Mouse (Mus musculus): ENCODE data around the gene Fam83e. TPM values are rescaled to one million over a fixed set of nuclear protein-coding genes. Genes with fewer than 3 reads are reported as not detected.

Fam83e gene
- polyA plus RNA-seq, 1 experiment from 2014 or later: 0.39 TPM

GRCm38 (mm10) chr7:45739820-45740219, 18.8 kb downstream of the Fam83e start:
- no peak overlapping the region for H3K4me2 ChIP-seq (ENCODE audit: low read depth, low read length)
- no peak overlapping the region for H3K9ac ChIP-seq (ENCODE audit: low read length)
- no peaks in the 10 kb centered on the region for H3K36me3 ChIP-seq (ENCODE audit: control insufficient read depth, insufficient read depth)
- H3K27me3 ChIP-seq (ENCODE audit: control insufficient read depth, insufficient read depth, low read length): no peaks in the 10 kb centered on the region
- 61% methylated on average over 10 of the region's 10 CpGs for WGBS
- no peak overlapping the region for H3K4me3 ChIP-seq (ENCODE audit: low read length)
- H3K4me1 ChIP-seq (ENCODE audit: control insufficient read depth, insufficient read depth, low read length): no peaks in the 10 kb centered on the region
- no peak for ATAC-seq (replicated peaks; ENCODE audit: extremely low read depth, insufficient read depth, low FRiP score)
- H3K27ac ChIP-seq (ENCODE audit: low read length): no peak overlapping the region
- H3K9me3 ChIP-seq (replicated peaks; ENCODE audit: control insufficient read depth, low read length): no peaks in the 10 kb centered on the region

GRCm38 (mm10) chr7:45741308-45741707, 20.3 kb downstream of the Fam83e start:
- no peaks in the 10 kb centered on the region for H3K9me3 ChIP-seq (replicated peaks; ENCODE audit: control insufficient read depth, low read length)
- H3K4me1 ChIP-seq (ENCODE audit: control insufficient read depth, insufficient read depth, low read length): no peaks in the 10 kb centered on the region
- no peak for ATAC-seq (replicated peaks; ENCODE audit: extremely low read depth, insufficient read depth, low FRiP score)
- WGBS: 73% methylated on average over 12 of the region's 12 CpGs
- H3K4me3 ChIP-seq (ENCODE audit: low read length): no peak overlapping the region
- no peak overlapping the region for H3K4me2 ChIP-seq (ENCODE audit: low read depth, low read length)
- H3K9ac ChIP-seq (ENCODE audit: low read length): no peak overlapping the region
- H3K36me3 ChIP-seq (ENCODE audit: control insufficient read depth, insufficient read depth): no peaks in the 10 kb centered on the region
- H3K27ac ChIP-seq (ENCODE audit: low read length): no peak overlapping the region
- no peaks in the 10 kb centered on the region for H3K27me3 ChIP-seq (ENCODE audit: control insufficient read depth, insufficient read depth, low read length)

- H3K9ac ChIP-seq (ENCODE audit: low read length): 0 out of 2 replicates have a peak overlapping the region, but pooled peaks have one; percentile 28
- no peaks in the 10 kb centered on the region for H3K27me3 ChIP-seq (ENCODE audit: control insufficient read depth, insufficient read depth, low read length)
- 28% methylated on average over 11 of the region's 11 CpGs for WGBS
- H3K4me3 ChIP-seq (ENCODE audit: low read length): peak overlapping the region; percentile 23
- H3K4me1 ChIP-seq (ENCODE audit: control insufficient read depth, insufficient read depth, low read length): no peaks in the 10 kb centered on the region
- peak; percentile 38 for ATAC-seq (replicated peaks; ENCODE audit: extremely low read depth, insufficient read depth, low FRiP score)
- H3K36me3 ChIP-seq (ENCODE audit: control insufficient read depth, insufficient read depth): no peaks in the 10 kb centered on the region
- H3K27ac ChIP-seq (ENCODE audit: low read length): no peak overlapping the region
- H3K4me2 ChIP-seq (ENCODE audit: low read depth, low read length): peak overlapping the region; percentile 45
- H3K9me3 ChIP-seq (replicated peaks; ENCODE audit: control insufficient read depth, low read length): 0 out of 2 replicates have a peak, but pooled peaks cover 3% of the 10 kb centered on the region
Measured at GRCm38 (mm10) chr7:45741777-45742176, 20.8 kb downstream of the Fam83e start.

GRCm38 (mm10) chr7:45742338-45742737, 21.3 kb downstream of the Fam83e start:
- no peak for ATAC-seq (replicated peaks; ENCODE audit: extremely low read depth, insufficient read depth, low FRiP score)
- Histone ChIP-seq H3K9ac (ENCODE audit: low read length) (no peak overlapping the region), H3K4me3 (ENCODE audit: low read length) (peak overlapping the region; percentile 23), H3K4me1 (ENCODE audit: control insufficient read depth, insufficient read depth, low read length) (no peaks in the 10 kb centered on the region), H3K27ac (ENCODE audit: low read length) (no peak overlapping the region), H3K9me3 (replicated peaks; ENCODE audit: control insufficient read depth, low read length) (0 out of 2 replicates have a peak, but pooled peaks cover 3% of the 10 kb centered on the region), H3K27me3 (ENCODE audit: control insufficient read depth, insufficient read depth, low read length) (no peaks in the 10 kb centered on the region; the same call in 1 of the 2 replicates), H3K4me2 (ENCODE audit: low read depth, low read length) (peak overlapping the region; percentile 45), H3K36me3 (ENCODE audit: control insufficient read depth, insufficient read depth) (no peaks in the 10 kb centered on the region)
- WGBS: 34% methylated on average over 19 of the region's 19 CpGs

- 29% methylated on average over 2 of the region's 2 CpGs for WGBS
- H3K9me3 ChIP-seq (replicated peaks; ENCODE audit: control insufficient read depth, low read length): 0 out of 2 replicates have a peak, but pooled peaks cover 3% of the 10 kb centered on the region
- no peaks in the 10 kb centered on the region; the same call in 1 of the 2 replicates for H3K4me1 ChIP-seq (ENCODE audit: control insufficient read depth, insufficient read depth, low read length)
- H3K4me2 ChIP-seq (ENCODE audit: low read depth, low read length): no peak overlapping the region
- H3K27me3 ChIP-seq (ENCODE audit: control insufficient read depth, insufficient read depth, low read length): no peaks in the 10 kb centered on the region; the same call in 1 of the 2 replicates
- no peak overlapping the region for H3K27ac ChIP-seq (ENCODE audit: low read length)
- no peak for ATAC-seq (replicated peaks; ENCODE audit: extremely low read depth, insufficient read depth, low FRiP score)
- no peak overlapping the region for H3K4me3 ChIP-seq (ENCODE audit: low read length)
- H3K9ac ChIP-seq (ENCODE audit: low read length): no peak overlapping the region
- H3K36me3 ChIP-seq (ENCODE audit: control insufficient read depth, insufficient read depth): no peaks in the 10 kb centered on the region
Measured at GRCm38 (mm10) chr7:45744387-45744786, 23.4 kb downstream of the Fam83e start.

- H3K9ac ChIP-seq (ENCODE audit: low read length): no peak overlapping the region
- WGBS: 63% methylated on average over 6 of the region's 6 CpGs
- no peak overlapping the region for H3K27ac ChIP-seq (ENCODE audit: low read length)
- H3K9me3 ChIP-seq (replicated peaks; ENCODE audit: control insufficient read depth, low read length): 0 out of 2 replicates have a peak, but pooled peaks cover 3% of the 10 kb centered on the region
- H3K36me3 ChIP-seq (ENCODE audit: control insufficient read depth, insufficient read depth): no peaks in the 10 kb centered on the region
- no peak overlapping the region for H3K4me3 ChIP-seq (ENCODE audit: low read length)
- no peak for ATAC-seq (replicated peaks; ENCODE audit: extremely low read depth, insufficient read depth, low FRiP score)
- no peaks in the 10 kb centered on the region; the same call in 1 of the 2 replicates for H3K27me3 ChIP-seq (ENCODE audit: control insufficient read depth, insufficient read depth, low read length)
- no peaks in the 10 kb centered on the region; the same call in 1 of the 2 replicates for H3K4me1 ChIP-seq (ENCODE audit: control insufficient read depth, insufficient read depth, low read length)
- no peak overlapping the region for H3K4me2 ChIP-seq (ENCODE audit: low read depth, low read length)
Measured at GRCm38 (mm10) chr7:45746518-45746917, 25.5 kb downstream of the Fam83e start.

- H3K4me3 ChIP-seq (ENCODE audit: low read length): no peak overlapping the region
- no peak overlapping the region for H3K27ac ChIP-seq (ENCODE audit: low read length)
- no peak overlapping the region for H3K4me2 ChIP-seq (ENCODE audit: low read depth, low read length)
- H3K9me3 ChIP-seq (replicated peaks; ENCODE audit: control insufficient read depth, low read length): 0 out of 2 replicates have a peak, but pooled peaks cover 3% of the 10 kb centered on the region
- WGBS: 83% methylated on average over 5 of the region's 5 CpGs
- no peaks in the 10 kb centered on the region; the same call in 1 of the 2 replicates for H3K27me3 ChIP-seq (ENCODE audit: control insufficient read depth, insufficient read depth, low read length)
- ATAC-seq (replicated peaks; ENCODE audit: extremely low read depth, insufficient read depth, low FRiP score): no peak
- H3K36me3 ChIP-seq (ENCODE audit: control insufficient read depth, insufficient read depth): no peaks in the 10 kb centered on the region
- H3K4me1 ChIP-seq (ENCODE audit: control insufficient read depth, insufficient read depth, low read length): no peaks in the 10 kb centered on the region; the same call in 1 of the 2 replicates
- H3K9ac ChIP-seq (ENCODE audit: low read length): no peak overlapping the region
Measured at GRCm38 (mm10) chr7:45747450-45747849, 26.4 kb downstream of the Fam83e start.

GRCm38 (mm10) chr7:45748110-45748509, 27.1 kb downstream of the Fam83e start:
- 63% methylated on average over 7 of the region's 7 CpGs for WGBS
- H3K27me3 ChIP-seq (ENCODE audit: control insufficient read depth, insufficient read depth, low read length): no peaks in the 10 kb centered on the region; the same call in 1 of the 2 replicates
- H3K4me2 ChIP-seq (ENCODE audit: low read depth, low read length): no peak overlapping the region
- no peaks in the 10 kb centered on the region; the same call in 1 of the 2 replicates for H3K4me1 ChIP-seq (ENCODE audit: control insufficient read depth, insufficient read depth, low read length)
- no peaks in the 10 kb centered on the region for H3K36me3 ChIP-seq (ENCODE audit: control insufficient read depth, insufficient read depth)
- ATAC-seq (replicated peaks; ENCODE audit: extremely low read depth, insufficient read depth, low FRiP score): no peak
- H3K9ac ChIP-seq (ENCODE audit: low read length): no peak overlapping the region
- H3K27ac ChIP-seq (ENCODE audit: low read length): no peak overlapping the region
- H3K9me3 ChIP-seq (replicated peaks; ENCODE audit: control insufficient read depth, low read length): 0 out of 2 replicates have a peak, but pooled peaks cover 3% of the 10 kb centered on the region
- H3K4me3 ChIP-seq (ENCODE audit: low read length): no peak overlapping the region

GRCm38 (mm10) chr7:45749401-45749800, 28.4 kb downstream of the Fam83e start:
- Histone ChIP-seq H3K27ac (ENCODE audit: low read length) (no peak overlapping the region), H3K9ac (ENCODE audit: low read length) (no peak overlapping the region), H3K9me3 (replicated peaks; ENCODE audit: control insufficient read depth, low read length) (0 out of 2 replicates have a peak, but pooled peaks cover 3% of the 10 kb centered on the region), H3K4me2 (ENCODE audit: low read depth, low read length) (no peak overlapping the region), H3K36me3 (ENCODE audit: control insufficient read depth, insufficient read depth) (no peaks in the 10 kb centered on the region), H3K27me3 (ENCODE audit: control insufficient read depth, insufficient read depth, low read length) (no peaks in the 10 kb centered on the region; the same call in 1 of the 2 replicates), H3K4me1 (ENCODE audit: control insufficient read depth, insufficient read depth, low read length) (no peaks in the 10 kb centered on the region; the same call in 1 of the 2 replicates), H3K4me3 (ENCODE audit: low read length) (no peak overlapping the region)
- 38% methylated on average over 9 of the region's 10 CpGs for whole genome bisulfite sequencing
- no peak for ATAC-seq (replicated peaks; ENCODE audit: extremely low read depth, insufficient read depth, low FRiP score)

Data from heart, embryonic 16.5 days (tissue).